Mouse (Mus musculus) erythroblast, embryonic 14.5 days (primary cell): ENCODE data around the gene Map4k4. TPM values are rescaled to one million over a fixed set of nuclear protein-coding genes. Genes with fewer than 3 reads are reported as not detected.

ENCODE experiments used
- H3K27me3 ChIP-seq: 2 replicates; pipeline ENCODE4 v1.6.1; 2012; ENCODE audit warnings: inconsistent platforms; ENCODE audit not compliant: control insufficient read depth
- H3K36me3 ChIP-seq: 2 replicates; pipeline ENCODE4 v1.6.1; 2012; ENCODE audit warnings: mild to moderate bottlenecking, inconsistent platforms; ENCODE audit not compliant: control insufficient read depth
- H3K4me1 ChIP-seq: 2 replicates; pipeline ENCODE4 v1.6.1; 2012; ENCODE audit warnings: inconsistent platforms; ENCODE audit not compliant: control insufficient read depth
- H3K4me3 ChIP-seq: replicated peaks from 2 replicates; pipeline ENCODE3; 2012; ENCODE audit warnings: moderate library complexity, mild to moderate bottlenecking, inconsistent platforms
- H3K9me3 ChIP-seq: 2 replicates; pipeline ENCODE4 v1.6.1; 2012; ENCODE audit warnings: low read length, inconsistent platforms, mixed read lengths; ENCODE audit not compliant: control insufficient read depth
- GATA1 ChIP-seq: IDR thresholded peaks from 2 replicates; pipeline ENCODE4 v1.6.1; 2012; ENCODE audit warnings: low read length, inconsistent platforms, mixed read lengths
- TAL1 ChIP-seq: IDR thresholded peaks from 3 replicates; pipeline ENCODE4 v1.6.1; 2012; ENCODE audit warnings: low read length, inconsistent platforms, mixed read lengths
- polyA plus RNA-seq: library from polyadenylated mRNA; stranded (reverse); fragments of >175 nt; gene quantifications from 2 replicates; pipeline ENCODE4 v1.2.3, GENCODE M21; 2012

Map4k4 gene
- polyA plus RNA-seq, 1 experiment, result 0.12 TPM

GRCm38 (mm10) chr1:40029597-40029996 lies 128.9 kb downstream of the Map4k4 start:
- H3K27me3 ChIP-seq, result no peaks in the 10 kb centered on the region
- H3K9me3 ChIP-seq, result no peaks in the 10 kb centered on the region
- no peak overlapping the region for H3K4me3 ChIP-seq
- H3K36me3 ChIP-seq, result peaks cover 2% of the 10 kb centered on the region
- no peak for TF ChIP-seq TAL1
- no peak for TF ChIP-seq GATA1
- H3K4me1 ChIP-seq, result no peaks in the 10 kb centered on the region

GRCm38 (mm10) chr1:40030287-40030975 lies 129.7 kb downstream of the Map4k4 start:
- no peaks in the 10 kb centered on the region for H3K36me3 ChIP-seq
- H3K4me1 ChIP-seq, result no peaks in the 10 kb centered on the region
- TF ChIP-seq GATA1 (no peak), TAL1 (no peak)
- no peak overlapping the region for H3K4me3 ChIP-seq
- H3K27me3 ChIP-seq, result no peaks in the 10 kb centered on the region
- no peaks in the 10 kb centered on the region for H3K9me3 ChIP-seq

DNA sequence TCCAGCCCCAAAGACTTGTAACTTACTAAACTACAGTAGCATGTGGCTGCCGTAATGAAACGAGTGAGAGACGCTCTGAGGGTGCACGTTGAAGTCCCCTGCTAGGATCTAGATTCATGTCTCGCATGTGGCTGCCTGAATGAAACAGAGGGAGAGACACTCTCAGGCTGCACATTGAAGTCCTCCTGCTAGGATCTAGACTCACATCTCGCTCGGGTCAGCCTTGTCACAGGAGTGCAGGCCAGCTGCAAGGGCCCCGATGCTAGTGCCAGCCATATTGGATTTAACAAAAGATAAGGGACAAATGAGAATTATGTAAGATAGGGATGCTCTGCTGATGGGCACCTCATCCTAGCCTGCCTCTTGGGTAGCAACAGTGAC lies 130.3 kb downstream of the Map4k4 start:
- Histone ChIP-seq H3K27me3 (no peaks in the 10 kb centered on the region), H3K4me3 (no peak overlapping the region), H3K36me3 (no peaks in the 10 kb centered on the region), H3K9me3 (no peaks in the 10 kb centered on the region), H3K4me1 (no peaks in the 10 kb centered on the region)
- TF ChIP-seq GATA1 (no peak), TAL1 (no peak)

GRCm38 (mm10) chr1:40031626-40032025 lies 130.9 kb downstream of the Map4k4 start:
- TF ChIP-seq TAL1 (no peak), GATA1 (no peak)
- Histone ChIP-seq H3K4me1 (no peaks in the 10 kb centered on the region), H3K9me3 (no peaks in the 10 kb centered on the region), H3K36me3 (no peaks in the 10 kb centered on the region), H3K27me3 (no peaks in the 10 kb centered on the region), H3K4me3 (no peak overlapping the region)

- H3K27me3 ChIP-seq, result no peaks in the 10 kb centered on the region
- no peaks in the 10 kb centered on the region for H3K9me3 ChIP-seq
- no peak overlapping the region for H3K4me3 ChIP-seq
- no peaks in the 10 kb centered on the region for H3K36me3 ChIP-seq
- no peaks in the 10 kb centered on the region for H3K4me1 ChIP-seq
- TF ChIP-seq GATA1 (no peak), TAL1 (no peak)
Measured at GRCm38 (mm10) chr1:40033315-40033714, 132.6 kb downstream of the Map4k4 start.

GRCm38 (mm10) chr1:40033743-40034420 lies 133.2 kb downstream of the Map4k4 start:
- no peak overlapping the region for H3K4me3 ChIP-seq
- H3K9me3 ChIP-seq, result no peaks in the 10 kb centered on the region
- no peaks in the 10 kb centered on the region for H3K27me3 ChIP-seq
- no peaks in the 10 kb centered on the region for H3K4me1 ChIP-seq
- H3K36me3 ChIP-seq, result no peaks in the 10 kb centered on the region
- no peak for TF ChIP-seq TAL1
- TF ChIP-seq GATA1, result no peak

- no peak for TF ChIP-seq GATA1
- no peak for TF ChIP-seq TAL1
- Histone ChIP-seq H3K27me3 (no peaks in the 10 kb centered on the region), H3K4me3 (no peak overlapping the region), H3K4me1 (no peaks in the 10 kb centered on the region), H3K36me3 (no peaks in the 10 kb centered on the region), H3K9me3 (no peaks in the 10 kb centered on the region)
Measured at GRCm38 (mm10) chr1:40037831-40038230, 137.1 kb downstream of the Map4k4 start.

- no peaks in the 10 kb centered on the region for H3K36me3 ChIP-seq
- no peaks in the 10 kb centered on the region for H3K9me3 ChIP-seq
- H3K27me3 ChIP-seq, result no peaks in the 10 kb centered on the region
- TF ChIP-seq GATA1, result no peak
- no peak for TF ChIP-seq TAL1
- no peak overlapping the region for H3K4me3 ChIP-seq
- no peaks in the 10 kb centered on the region for H3K4me1 ChIP-seq
Measured at GRCm38 (mm10) chr1:40045686-40046085, 145.0 kb downstream of the Map4k4 start.

GRCm38 (mm10) chr1:40046600-40046999 lies 145.9 kb downstream of the Map4k4 start:
- H3K27me3 ChIP-seq, result no peaks in the 10 kb centered on the region
- H3K9me3 ChIP-seq, result no peaks in the 10 kb centered on the region
- H3K4me1 ChIP-seq, result no peaks in the 10 kb centered on the region
- H3K4me3 ChIP-seq, result no peak overlapping the region
- H3K36me3 ChIP-seq, result no peaks in the 10 kb centered on the region
- no peak for TF ChIP-seq TAL1
- no peak for TF ChIP-seq GATA1
